Mouse (Mus musculus) kidney, postnatal 10 days (tissue): Measurements from ENCODE around the gene Gm10277.
"Not testable (repeated sequence)": the region's sequence is repeated elsewhere in the genome, so short reads cannot be mapped to it uniquely, and the experiment has no call there.

Experiments
- DNase-seq: peaks from one replicate; pipeline ENCODE4 v3.0.0; 2021; ENCODE audit warnings: mixed read lengths

The Gm10277 gene

DNA sequence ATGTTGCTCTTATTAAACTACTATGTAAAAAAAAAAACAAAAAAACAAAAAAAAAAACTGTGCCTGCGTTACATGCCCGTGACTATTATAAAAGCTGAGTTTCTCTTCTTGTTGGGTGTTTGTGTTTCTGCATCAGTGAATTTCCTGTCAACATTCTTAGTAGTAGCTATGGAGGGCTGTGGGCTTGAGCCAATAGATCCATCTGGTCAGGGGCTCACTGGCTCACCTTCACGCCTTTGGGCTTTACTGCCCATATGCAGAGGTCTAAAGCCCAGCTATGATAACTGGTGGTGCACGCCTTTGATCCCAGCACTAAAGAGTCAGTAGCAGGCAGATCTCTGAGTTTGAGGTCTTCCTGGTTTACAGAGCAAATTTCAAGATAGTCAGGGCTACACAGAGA is 18.1 kb downstream of the Gm10277 start:
- peak; percentile 13 for DNase-seq

DNA sequence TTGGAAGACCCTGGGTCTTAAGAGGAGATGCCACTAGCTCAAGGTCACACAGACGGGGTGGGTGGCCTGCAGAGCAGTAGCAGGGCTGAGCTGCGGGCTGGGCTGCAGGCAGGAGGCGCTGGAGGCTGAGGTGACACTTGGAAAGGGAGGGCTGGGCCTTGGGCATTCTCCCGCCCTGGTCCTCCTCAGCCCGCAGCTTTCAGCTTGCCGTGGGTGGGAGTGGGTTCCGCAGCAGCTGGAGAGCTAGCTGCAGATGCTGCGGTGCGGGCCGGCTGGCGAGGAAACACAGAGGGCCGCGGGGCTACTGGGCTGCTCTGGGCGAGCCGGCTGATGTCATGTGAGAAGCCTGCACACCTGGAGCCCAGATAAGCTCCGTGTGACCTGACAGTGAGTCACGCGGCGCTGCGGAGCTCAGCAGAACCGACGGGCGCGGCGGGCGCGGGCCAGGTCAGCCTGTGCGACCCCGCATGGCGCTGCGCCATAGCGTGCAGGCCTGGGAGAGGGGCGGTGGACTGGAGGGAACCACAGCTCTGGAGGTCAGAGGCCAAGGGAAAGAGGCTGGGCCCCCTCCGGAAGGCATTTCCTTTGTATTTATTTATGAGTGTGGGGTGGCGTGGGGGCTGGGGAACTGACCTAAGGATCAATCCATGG is 21.1 kb downstream of the Gm10277 start:
- DNase-seq = peak; percentile 86

DNA sequence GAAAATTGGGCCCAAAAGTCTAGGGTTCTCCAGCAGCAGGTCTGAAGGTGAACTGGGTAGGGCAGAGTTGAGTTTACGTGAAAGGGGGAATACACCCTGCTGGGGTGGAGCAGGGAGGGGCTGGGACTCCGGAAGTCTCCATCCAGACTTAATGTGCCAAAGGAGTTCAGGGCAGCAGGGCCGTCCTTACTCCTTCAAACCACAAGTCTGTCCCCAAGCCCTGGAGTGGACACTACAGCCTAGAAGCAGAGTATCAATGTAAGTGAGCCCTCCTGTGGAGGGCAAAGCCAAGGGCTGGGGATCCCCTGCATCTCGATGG is 22.1 kb downstream of the Gm10277 start:
- DNase-seq = no peak

DNA sequence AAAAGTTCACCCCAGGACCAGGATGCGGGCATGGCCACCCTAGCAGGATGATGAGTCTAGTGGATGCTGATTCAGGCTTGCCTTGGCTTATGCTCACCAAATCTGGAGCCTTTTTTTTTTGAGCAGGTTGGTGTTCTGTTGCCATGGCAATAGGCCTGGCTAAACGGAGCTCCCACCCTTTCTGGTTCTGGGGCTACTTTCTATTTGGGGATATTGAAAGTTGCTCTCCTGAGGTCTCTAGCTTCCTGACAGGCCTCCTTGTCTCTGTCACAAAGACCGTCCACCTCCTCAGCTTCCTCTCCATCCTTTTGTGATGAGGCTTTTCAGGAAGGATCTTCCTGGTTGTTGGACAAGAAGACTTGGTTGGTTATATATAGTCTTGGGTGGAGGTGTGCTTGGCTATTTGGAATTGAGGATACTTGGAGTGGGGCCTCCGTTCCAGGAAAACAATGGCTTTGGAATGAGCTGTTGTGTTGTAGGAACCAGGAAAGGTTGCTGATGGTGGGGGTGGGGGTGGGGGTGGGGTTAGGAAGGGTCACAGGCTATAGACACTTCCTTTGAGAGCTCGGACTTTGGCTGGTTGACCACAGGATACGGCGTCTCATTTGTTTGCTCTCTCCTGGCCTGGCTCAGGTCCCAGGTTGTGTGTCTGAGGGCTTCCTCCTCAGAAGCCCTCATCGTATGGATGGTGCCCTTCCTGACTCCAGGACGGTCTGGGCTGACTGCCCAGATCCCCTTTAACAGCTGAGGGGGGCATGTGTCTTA is 22.7 kb downstream of the Gm10277 start:
- peak; percentile 80 for DNase-seq

DNA sequence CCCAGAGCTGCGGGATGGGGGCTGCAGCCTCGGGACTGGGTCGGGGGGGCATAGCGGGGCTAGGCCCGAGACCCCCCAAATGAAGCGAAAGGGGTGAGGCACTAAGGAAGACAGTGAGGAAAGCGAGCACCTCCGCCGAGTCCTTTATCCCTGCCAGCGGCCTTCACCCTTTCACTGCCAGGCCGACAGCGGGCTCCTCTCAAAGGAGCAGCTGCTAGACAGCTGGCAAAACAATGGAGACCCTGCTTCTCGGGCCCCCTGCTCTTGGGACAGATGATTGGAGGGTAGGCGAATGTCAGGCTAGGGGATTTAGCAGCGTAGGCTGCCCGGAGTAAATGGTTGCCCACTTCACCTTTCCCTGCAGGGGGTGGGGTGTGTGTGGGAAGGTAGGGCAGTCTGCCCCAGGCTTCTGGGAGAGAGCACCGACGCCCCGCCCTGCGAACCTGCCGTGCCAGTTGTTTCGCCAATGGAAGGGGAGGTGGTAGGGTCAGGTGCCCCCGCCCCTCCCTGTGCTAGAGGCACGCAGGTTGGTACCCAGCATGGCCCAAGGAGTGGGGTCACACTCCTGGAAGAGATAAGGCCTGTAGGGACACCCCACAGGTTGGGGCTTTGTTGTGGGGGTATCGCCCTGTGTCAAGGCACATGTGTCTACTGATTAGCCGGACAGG is 23.7 kb downstream of the Gm10277 start:
- peak; percentile 85 for DNase-seq

DNA sequence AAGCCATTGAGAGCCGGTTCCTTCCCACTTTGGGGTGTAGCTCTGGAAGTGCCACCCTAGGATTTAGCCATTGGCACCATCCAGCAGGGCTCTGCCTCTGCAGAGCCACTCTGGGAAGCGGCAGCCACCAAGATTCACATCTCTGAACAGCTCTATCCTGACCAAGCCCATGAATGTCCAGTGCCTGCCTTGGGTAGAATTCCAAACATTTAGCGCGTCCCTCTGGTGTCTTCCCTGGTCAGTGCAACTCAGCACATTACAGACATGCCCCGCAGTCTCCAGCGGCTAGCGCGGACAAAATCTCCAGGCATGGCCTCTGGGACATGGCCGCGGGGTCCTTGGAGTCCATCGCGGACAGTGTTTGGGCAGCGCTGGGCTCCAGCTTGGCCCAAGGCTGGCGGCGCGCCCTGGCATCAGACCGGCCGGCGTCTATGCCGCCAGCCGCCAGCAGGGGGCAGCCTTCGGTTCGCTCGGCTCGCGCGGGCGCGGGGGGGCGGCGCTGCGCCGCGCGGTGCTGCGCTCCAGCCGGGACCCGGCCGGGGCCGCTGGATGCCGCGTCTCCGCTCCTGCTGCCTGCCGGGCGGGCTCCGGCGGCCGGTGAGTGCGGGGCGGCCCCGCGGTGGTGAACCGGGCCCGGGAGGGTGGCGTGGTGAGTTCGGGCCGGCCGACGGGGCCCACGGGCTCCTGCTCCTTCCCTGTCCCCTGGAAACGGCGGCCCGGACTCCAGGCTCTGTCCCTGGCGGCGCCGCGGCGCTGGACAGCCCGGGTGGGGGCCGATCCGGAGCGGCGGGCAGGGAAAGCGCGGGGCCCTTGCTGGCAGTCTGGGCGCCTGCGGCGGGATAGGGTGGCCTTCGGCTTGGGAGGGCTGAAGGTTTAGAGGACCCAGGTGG is 24.5 kb downstream of the Gm10277 start, which contains the start of gene Myo18a:
Gene Myo18a (plus strand): TSS at position 464 of the 890 bp plus-strand sequence.
- DNase-seq = peak; percentile 95

DNA sequence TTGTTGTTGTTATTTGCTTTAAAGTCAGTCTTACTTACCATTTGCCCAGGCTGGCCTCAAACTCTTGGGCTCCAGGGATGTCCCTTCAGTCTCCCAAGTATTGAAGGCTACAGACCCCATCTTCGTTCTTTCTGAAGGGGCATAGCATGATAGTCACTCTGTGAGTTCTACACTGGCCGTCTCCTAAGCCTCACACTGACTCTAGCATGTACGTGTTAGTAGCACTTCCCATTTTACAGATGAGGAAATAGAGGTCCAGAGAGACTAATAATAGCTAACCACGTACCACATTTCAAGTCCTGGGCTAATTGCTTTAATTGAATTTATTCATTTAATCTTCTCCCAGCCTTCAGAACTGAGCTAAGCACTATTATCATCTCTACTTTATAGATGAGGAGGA is 27.5 kb downstream of the Gm10277 start:
- DNase-seq = no peak

DNA sequence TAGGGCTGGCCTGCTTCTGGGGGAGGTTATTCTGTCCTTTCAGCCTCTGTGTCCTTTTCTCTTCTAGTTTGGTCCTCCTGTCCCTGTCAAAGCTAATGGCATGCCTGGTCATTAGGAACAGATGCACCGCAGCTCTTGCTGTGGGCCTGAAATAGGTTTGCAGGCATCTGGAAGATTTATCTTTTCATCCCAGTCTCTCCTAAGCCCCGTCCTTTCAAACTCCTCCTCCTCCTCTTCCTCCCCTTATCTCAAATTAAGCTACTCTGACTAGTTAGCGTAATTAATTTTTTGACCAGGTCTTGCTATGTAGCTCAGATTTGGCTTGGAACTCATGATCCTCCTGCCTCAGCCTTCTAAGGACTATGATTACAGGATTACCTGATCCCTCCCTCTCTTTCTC is 34.1 kb downstream of the Gm10277 start:
- no peak for DNase-seq

DNA sequence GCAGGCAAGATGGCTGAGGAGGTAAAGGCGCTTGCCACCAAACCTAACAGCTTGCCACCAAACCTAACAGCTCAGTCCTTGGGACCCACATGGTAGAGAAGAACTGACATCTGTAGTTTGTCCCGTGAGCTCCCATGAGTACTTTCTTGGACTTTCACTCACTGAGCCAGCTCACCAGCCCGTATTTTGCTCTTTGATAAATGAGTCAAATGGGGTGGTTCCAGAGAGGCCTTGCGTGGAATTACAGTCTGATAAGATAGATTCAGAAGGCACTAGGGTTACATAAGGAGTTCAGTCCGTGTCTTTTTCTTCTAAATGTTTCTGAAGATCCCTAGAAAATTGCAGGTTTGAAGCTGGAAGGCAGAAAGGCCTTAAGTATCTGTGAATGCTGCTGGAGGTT is 35.0 kb downstream of the Gm10277 start:
- no peak for DNase-seq

DNA sequence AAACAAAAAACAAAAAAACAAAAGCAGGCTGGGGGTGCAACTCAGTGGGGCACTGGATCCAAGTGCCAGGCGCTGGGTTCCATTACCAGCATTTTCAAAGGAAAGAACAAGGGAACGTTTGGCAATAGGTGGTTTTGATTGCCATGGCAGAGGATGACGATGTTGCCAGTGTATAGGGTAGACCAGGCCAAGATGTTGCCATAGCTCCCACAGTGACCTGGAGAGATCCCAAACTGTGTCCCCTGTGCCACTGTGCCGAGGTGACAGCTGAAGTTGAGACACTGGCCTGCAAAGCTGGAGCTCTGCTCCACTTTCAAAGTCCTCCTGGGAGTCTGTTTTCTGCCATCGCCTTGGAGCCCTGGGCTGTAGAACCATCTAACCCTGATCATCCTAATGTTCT is 38.6 kb downstream of the Gm10277 start:
- no peak for DNase-seq

DNA sequence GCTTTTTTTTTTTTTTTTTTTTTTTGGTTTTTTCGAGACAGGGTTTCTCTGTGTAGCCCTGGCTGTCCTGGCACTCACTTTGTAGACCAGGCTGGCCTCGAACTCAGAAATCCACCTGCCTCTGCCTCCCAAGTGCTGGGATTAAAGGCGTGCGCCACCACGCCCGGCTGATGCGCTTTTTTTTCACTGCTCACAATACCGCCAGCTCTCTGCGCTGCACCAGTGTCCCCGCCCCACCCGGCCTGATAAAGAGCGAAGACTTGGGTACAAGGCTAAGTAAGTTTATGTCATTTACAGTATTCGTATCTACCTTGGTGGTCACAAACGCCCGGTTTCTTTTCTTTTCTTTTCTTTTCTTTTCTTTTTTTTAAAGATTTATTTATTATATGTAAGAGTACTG is 40.4 kb downstream of the Gm10277 start:
- DNase-seq = not testable (repeated sequence)

DNA sequence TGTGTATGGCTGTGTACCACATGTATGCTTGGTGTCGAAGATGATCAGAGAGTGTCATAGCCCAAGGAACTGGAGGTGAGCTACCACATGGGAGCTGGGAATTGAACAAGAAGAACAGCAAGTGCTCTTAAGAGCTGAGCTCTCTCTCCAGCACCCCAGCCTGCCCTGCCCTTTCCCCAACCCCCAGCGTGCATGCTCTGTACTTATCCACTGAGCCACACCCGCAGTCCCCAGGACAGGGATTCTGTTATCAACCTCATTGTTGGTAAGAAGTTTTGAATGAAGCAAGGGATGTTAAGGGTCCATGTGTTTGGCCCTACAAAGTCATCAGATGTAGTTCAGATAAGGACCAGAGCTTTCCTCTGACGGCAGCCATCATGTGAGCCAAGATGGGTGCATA is 40.9 kb downstream of the Gm10277 start:
- DNase-seq = no peak

DNA sequence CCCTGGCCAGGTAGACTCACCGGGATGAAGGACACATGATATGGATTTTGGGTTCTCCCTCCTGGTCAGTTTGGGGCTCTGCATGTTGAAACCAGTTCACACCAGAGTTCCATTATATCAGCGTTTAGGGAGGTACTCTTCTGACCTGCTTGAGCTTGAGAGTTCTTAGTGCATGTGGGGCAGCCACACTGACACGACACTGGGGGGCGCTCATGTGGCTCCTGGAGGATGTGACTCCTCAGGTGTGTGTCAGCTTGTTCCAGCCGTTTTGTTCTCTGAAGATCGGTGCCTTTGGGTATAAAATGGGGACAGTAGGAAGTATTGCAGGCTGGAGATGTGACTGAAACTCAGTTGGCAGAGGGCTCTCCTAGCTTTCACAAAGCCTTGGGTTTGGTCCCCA is 43.6 kb downstream of the Gm10277 start:
- DNase-seq = peak; percentile 74

DNA sequence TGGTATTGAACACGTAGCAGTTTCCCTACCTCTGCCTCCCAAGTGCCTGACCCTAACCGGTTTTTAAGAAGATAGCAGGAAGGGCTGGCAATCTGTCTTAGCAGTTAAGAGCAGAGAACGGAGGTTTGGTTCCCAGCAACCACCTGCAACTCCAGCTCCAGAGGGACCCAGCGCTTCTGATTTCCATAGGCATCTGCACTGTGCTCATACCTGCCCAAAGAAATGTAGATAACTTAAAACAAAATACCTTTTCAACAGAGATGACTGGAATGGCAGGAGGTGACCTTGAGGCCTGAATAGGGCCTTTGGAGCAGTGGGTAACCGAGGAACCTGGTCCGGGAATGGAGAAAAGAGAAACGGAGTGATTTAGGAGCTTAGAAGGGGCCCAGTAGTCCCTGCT is 49.0 kb downstream of the Gm10277 start:
- no peak for DNase-seq

DNA sequence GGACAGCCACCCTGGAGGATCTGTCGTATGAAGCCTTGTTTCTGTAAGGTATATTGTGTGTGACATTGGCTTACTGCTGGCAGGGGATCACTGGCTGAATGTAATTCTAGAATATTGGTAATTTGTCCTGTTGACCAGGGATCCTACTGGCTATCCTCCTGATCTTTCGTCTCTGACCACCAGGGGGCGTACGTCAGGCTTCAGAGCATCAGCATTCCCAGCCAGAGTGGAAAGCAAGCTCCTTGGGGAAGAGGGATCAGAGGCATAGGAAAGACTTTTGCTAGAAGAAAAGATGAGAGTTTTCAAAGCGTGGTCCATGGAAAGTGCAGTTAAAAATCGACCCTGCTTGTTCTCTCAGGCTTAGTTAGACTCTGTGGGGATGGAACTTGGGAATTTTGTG is 50.3 kb downstream of the Gm10277 start:
- peak; percentile 94 for DNase-seq
